Mouse (Mus musculus) hindbrain, postnatal 0 days (tissue): ENCODE measurements around the gene Eprs. TPM values are rescaled to one million over a fixed set of nuclear protein-coding genes. Genes with fewer than 3 reads are reported as not detected.
A peak's percentile ranks its signal among the peaks of the same experiment; 100 is the strongest.

Source experiments
- ATAC-seq: fragments of 200-750 bp; cut with Nextera tagmentation; 2 replicates; pipeline ENCODE4 v1.8.0; 2017; ENCODE audit warnings: mild to moderate bottlenecking, moderate TSS enrichment, moderate library complexity
- DNase-seq: peaks from one replicate; pipeline ENCODE4 v3.0.0-alpha.2; 2015; ENCODE audit warnings: low spot score
- H3K27ac ChIP-seq: fragments of 300-500 bp; sonication (generic); 2 replicates; pipeline ENCODE4 v1.5.1; 2014; ENCODE audit warnings: mild to moderate bottlenecking
- H3K27me3 ChIP-seq: fragments of 300-500 bp; sonication (generic); 2 replicates; pipeline ENCODE4 v1.6.1; 2014; ENCODE audit warnings: low read length, mixed read lengths; ENCODE audit not compliant: insufficient read depth
- H3K36me3 ChIP-seq: fragments of 300-500 bp; sonication (generic); 2 replicates; pipeline ENCODE4 v1.6.1; 2014; ENCODE audit warnings: low read length, mixed read lengths; ENCODE audit not compliant: insufficient read depth
- H3K4me1 ChIP-seq: fragments of 300-500 bp; sonication (generic); 2 replicates; pipeline ENCODE4 v1.6.1; 2014; ENCODE audit warnings: antibody characterized with exemption, low read length, mixed read lengths; ENCODE audit not compliant: insufficient read depth
- H3K4me2 ChIP-seq: fragments of 300-500 bp; sonication (generic); 2 replicates; pipeline ENCODE4 v1.6.1; 2014; ENCODE audit warnings: low read depth, mild to moderate bottlenecking, low read length, moderate library complexity, mixed read lengths
- H3K4me3 ChIP-seq: fragments of 300-500 bp; sonication (generic); 2 replicates; pipeline ENCODE4 v1.5.1; 2014; ENCODE audit warnings: low read length
- H3K9ac ChIP-seq: fragments of 300-500 bp; sonication (generic); replicated peaks from 2 replicates; pipeline ENCODE4 v1.6.1; 2014; ENCODE audit warnings: mild to moderate bottlenecking, low read length, moderate library complexity, mixed read lengths
- H3K9me3 ChIP-seq: fragments of 300-500 bp; sonication (generic); 2 replicates; pipeline ENCODE4 v1.6.1; 2016; ENCODE audit warnings: low read length, mixed read lengths
- CTCF ChIP-seq: IDR thresholded peaks from 2 replicates; pipeline ENCODE4 v1.5.1; 2016; ENCODE audit warnings: antibody characterized with exemption, control low read depth, low read depth
- WGBS: fragments of 180-500 bp; shearing (Covaris S2); extraction: QIAGEN DNeasy Blood & Tissue Kit; methylation state at CpG from one replicate; pipeline ENCODE4 v1.1.7; 2014; 5-methylcytosine and 5-hydroxymethylcytosine counted together
- polyA plus RNA-seq: library from polyadenylated mRNA; unstranded; fragments of >200 nt; fragmentation: Nextera tagmentation; extraction: Ambion mirVana; gene quantifications from 2 replicates; pipeline ENCODE4 v1.2.1, GENCODE M21; 2015
- total RNA-seq: library from RNA; depleted of rRNA; stranded (reverse); fragments of >200 nt; gene quantifications from 2 replicates; pipeline ENCODE4 v1.2.3, GENCODE M21; 2014

The Eprs gene
- total and polyA plus RNA-seq, 2 experiments from 2014 or later = 66.0 to 135 TPM

- Histone ChIP-seq H3K4me2 (no peak overlapping the region), H3K27ac (no peak overlapping the region), H3K36me3 (peaks cover 37% of the 10 kb centered on the region; the same call in 1 of the 2 replicates), H3K9ac (no peak overlapping the region), H3K27me3 (no peaks in the 10 kb centered on the region), H3K9me3 (no peaks in the 10 kb centered on the region), H3K4me3 (no peak overlapping the region), H3K4me1 (no peaks in the 10 kb centered on the region)
- DNase-seq (peak; percentile 23), ATAC-seq (no peak)
- TF ChIP-seq CTCF = no peak
- WGBS = 80% methylated on average over 4 of the region's 4 CpGs
Measured at GRCm38 (mm10) chr1:185342441-185342840, 20.4 kb upstream of the Eprs start.

GRCm38 (mm10) chr1:185343422-185343821, 19.4 kb upstream of the Eprs start:
- ATAC-seq (no peak), DNase-seq (no peak)
- Histone ChIP-seq H3K4me1 (no peaks in the 10 kb centered on the region), H3K9me3 (no peaks in the 10 kb centered on the region), H3K27ac (no peak overlapping the region), H3K27me3 (no peaks in the 10 kb centered on the region), H3K4me3 (no peak overlapping the region), H3K4me2 (no peak overlapping the region), H3K36me3 (peaks cover 47% of the 10 kb centered on the region; the same call in 1 of the 2 replicates), H3K9ac (no peak overlapping the region)
- 84% methylated on average over 8 of the region's 8 CpGs for WGBS
- TF ChIP-seq CTCF = peak; percentile 44

- no peak overlapping the region for H3K4me3 ChIP-seq
- H3K4me2 ChIP-seq = no peak overlapping the region
- 73% methylated on average over 10 of the region's 10 CpGs for WGBS
- H3K27ac ChIP-seq = no peak overlapping the region
- DNase-seq = peak; percentile 43
- TF ChIP-seq CTCF = peak; percentile 34
- peaks cover 62% of the 10 kb centered on the region; the same call in 1 of the 2 replicates for H3K36me3 ChIP-seq
- no peaks in the 10 kb centered on the region for H3K4me1 ChIP-seq
- no peaks in the 10 kb centered on the region for H3K9me3 ChIP-seq
- H3K9ac ChIP-seq = no peak overlapping the region
- ATAC-seq = no peak
- no peaks in the 10 kb centered on the region for H3K27me3 ChIP-seq
Measured at GRCm38 (mm10) chr1:185346188-185346587, 16.7 kb upstream of the Eprs start.

GRCm38 (mm10) chr1:185349741-185350140, 13.1 kb upstream of the Eprs start:
- no peaks in the 10 kb centered on the region for H3K4me1 ChIP-seq
- H3K9me3 ChIP-seq = no peaks in the 10 kb centered on the region
- H3K9ac ChIP-seq = no peak overlapping the region
- no peak for TF ChIP-seq CTCF
- H3K4me2 ChIP-seq = no peak overlapping the region
- DNase-seq (no peak), ATAC-seq (no peak)
- H3K27ac ChIP-seq = no peak overlapping the region
- 97% methylated on average over 14 of the region's 14 CpGs for WGBS
- no peaks in the 10 kb centered on the region for H3K27me3 ChIP-seq
- H3K4me3 ChIP-seq = no peak overlapping the region
- peaks cover 74% of the 10 kb centered on the region for H3K36me3 ChIP-seq

GRCm38 (mm10) chr1:185350611-185351010, 12.2 kb upstream of the Eprs start:
- TF ChIP-seq CTCF = no peak
- Histone ChIP-seq H3K27ac (no peak overlapping the region), H3K27me3 (no peaks in the 10 kb centered on the region), H3K4me3 (no peak overlapping the region), H3K9ac (no peak overlapping the region), H3K36me3 (peaks cover 70% of the 10 kb centered on the region), H3K4me2 (no peak overlapping the region), H3K4me1 (no peaks in the 10 kb centered on the region), H3K9me3 (no peaks in the 10 kb centered on the region)
- WGBS = 96% methylated on average over 4 of the region's 4 CpGs
- ATAC-seq = no peak
- no peak for DNase-seq

GRCm38 (mm10) chr1:185352151-185352550, 10.7 kb upstream of the Eprs start:
- no peak for DNase-seq
- WGBS = 89% methylated on average over 12 of the region's 12 CpGs
- no peak for TF ChIP-seq CTCF

GRCm38 (mm10) chr1:185353351-185353750, 9.5 kb upstream of the Eprs start:
- H3K36me3 ChIP-seq = peaks cover 67% of the 10 kb centered on the region
- no peaks in the 10 kb centered on the region for H3K9me3 ChIP-seq
- H3K4me3 ChIP-seq = no peak overlapping the region
- no peak overlapping the region for H3K27ac ChIP-seq
- no peak overlapping the region for H3K9ac ChIP-seq
- H3K4me2 ChIP-seq = no peak overlapping the region
- no peaks in the 10 kb centered on the region for H3K27me3 ChIP-seq
- no peaks in the 10 kb centered on the region for H3K4me1 ChIP-seq
- WGBS = 96% methylated on average over 8 of the region's 8 CpGs
- DNase-seq (no peak), ATAC-seq (no peak)
- no peak for TF ChIP-seq CTCF

More at GRCm38 (mm10) chr1:185352151-185352550, 10.7 kb upstream of the Eprs start:
- no peak overlapping the region for H3K9ac ChIP-seq
- H3K9me3 ChIP-seq = no peaks in the 10 kb centered on the region
- no peaks in the 10 kb centered on the region for H3K27me3 ChIP-seq
- H3K36me3 ChIP-seq = peaks cover 70% of the 10 kb centered on the region
- no peak overlapping the region for H3K4me3 ChIP-seq
- no peak overlapping the region for H3K4me2 ChIP-seq
- no peak overlapping the region for H3K27ac ChIP-seq
- no peak for ATAC-seq
- H3K4me1 ChIP-seq = no peaks in the 10 kb centered on the region
